Comparison of ENCODE assay signal across 33 mouse cellular contexts in the genomic region with DNA sequence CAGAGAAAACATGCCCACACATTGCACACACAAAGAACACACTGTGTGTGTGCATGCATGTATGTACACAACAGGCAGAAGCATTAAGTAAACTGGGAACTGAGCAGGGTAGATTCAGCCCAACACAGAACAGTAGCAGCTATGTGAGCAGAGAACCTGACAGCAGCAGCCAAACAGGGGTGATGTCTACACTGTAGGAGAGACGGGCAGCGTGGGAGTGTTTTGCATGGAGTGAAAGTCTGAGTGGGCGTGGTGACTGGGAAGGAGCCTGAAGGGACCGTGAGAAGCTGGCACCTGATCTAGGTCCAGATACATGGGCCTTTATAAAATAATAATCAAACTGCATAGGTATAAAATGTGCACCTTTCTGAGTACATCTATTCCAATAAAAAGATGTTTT. TPM values are rescaled to one million over a fixed set of nuclear protein-coding genes. Genes with fewer than 3 reads are reported as not detected.
DNase-seq lines count a peak whose midpoint lies in the region; ATAC-seq and TF ChIP-seq lines count a peak whose summit lies in the region.
"Had no signal": no experiment of that assay in that cellular context is flagged by ENCODE, and none has a peak within 500 bp of the region (broad histone marks: within the 10 kb centered on the region; RNA-seq: fewer than 3 reads in every experiment).

No protein-coding gene starts in this region.

- intact Hi-C loops in left cerebral cortex, adult 2 months (cut with DNase I) = loop anchor here (5.0 kb wide), 1 partner anchor 123 kb away; no protein-coding TSS in a partner anchor

- DNase-seq in frontal cortex, postnatal 14 days (ENCODE audit: low spot score in 2 of 2) = no peak
- peak; percentile 48 for DNase-seq in layer of hippocampus, adult 9-11 months
- DNase-seq in layer of hippocampus, adult 2 months (ENCODE audit: low spot score in 2 of 2) = no peak
- DNase-seq in left cerebral cortex, adult 2 months (ENCODE audit: extremely low spot score in 1 of 2, low spot score in 2 of 2) = peak; percentile 44 to 59
- peak; percentile 32 for DNase-seq in right cerebral cortex, postnatal 25 days
- DNase-seq in heart, adult 9 months (ENCODE audit: low spot score in 2 of 2) = no peak
- no peak for DNase-seq in embryo, embryonic 11 days
- DNase-seq: adrenal gland, adult 2 months; adrenal gland, postnatal 36 days; cerebellum, adult 2 months; cerebellum, postnatal 25 days; gastrocnemius, postnatal 14 days; heart, postnatal 36 days; kidney, adult 8-10 months; liver, embryonic 13.5 days; lung, adult 18-20 months; lung, postnatal 4 days; thymus, postnatal 25 days had no signal

- no peak overlapping the region; the same call in 1 of the 2 replicates for H3K27ac ChIP-seq in layer of hippocampus, adult 2 months
- no peak overlapping the region for H3K27ac ChIP-seq in left cerebral cortex, adult 2 months
- H3K27ac ChIP-seq: forebrain, embryonic 13.5 days; heart, embryonic 10.5 days; hindbrain, embryonic 12.5 days; hindbrain, postnatal 0 days; intestine, embryonic 15.5 days; kidney, postnatal 0 days; limb, embryonic 10.5 days; limb, embryonic 15.5 days; liver, embryonic 13.5 days; midbrain, embryonic 13.5 days; neural tube, embryonic 13.5 days had no signal

- peak; percentile 69 for ATAC-seq in frontal cortex, adult (ENCODE audit: low TSS enrichment)
- ATAC-seq: activated CD4-positive, CD25-positive, alpha-beta regulatory T cell, adult 4 months; forebrain, embryonic 13.5 days; hindbrain, postnatal 0 days; intestine, embryonic 15.5 days; lung, postnatal 0 days; midbrain, embryonic 13.5 days had no signal

- no peak for TF ChIP-seq CTCF in layer of hippocampus, adult 2 months (conservative IDR thresholded peaks at IDR 0.05)
- TF ChIP-seq CTCF in left cerebral cortex, adult 2 months (IDR thresholded peaks at IDR 0.05) = no peak

- H3K4me3 ChIP-seq in layer of hippocampus, adult 2 months = no peak overlapping the region
- H3K4me3 ChIP-seq in left cerebral cortex, adult 2 months = no peak overlapping the region
- H3K4me3 ChIP-seq: forebrain, embryonic 13.5 days; heart, embryonic 10.5 days; hindbrain, embryonic 12.5 days; intestine, embryonic 15.5 days; limb, embryonic 10.5 days; limb, embryonic 15.5 days; liver, embryonic 13.5 days; megakaryocyte, embryonic 14.5 days; midbrain, embryonic 13.5 days; neural tube, embryonic 13.5 days had no signal

RNA-seq across cellular contexts. Expression of a gene that starts 59.0 kb away (rescaled TPM):
- 10 to 100 TPM; 22.0 to 23.2 TPM for total RNA-seq in layer of hippocampus, adult 2 months (2021)
- 10 to 100 TPM; 30.4 to 33.8 TPM for total RNA-seq in left cerebral cortex, adult 2 months (2021)
- total RNA-seq: CH12.LX; gastrocnemius, postnatal 14 days; heart, postnatal 36 days had no signal

Comparison
In these comparisons a context has a peak if more than half of its experiments do, and no peak if none do; other contexts are left out.
1. DNase-seq: peak in layer of hippocampus, adult 9-11 months (single experiment), left cerebral cortex, adult 2 months (2 of 2) and right cerebral cortex, postnatal 25 days (single experiment); none in frontal cortex, postnatal 14 days (0 of 2), layer of hippocampus, adult 2 months (0 of 2), heart, adult 9 months (0 of 2) and embryo, embryonic 11 days (single experiment).